Mouse (Mus musculus) ES-Bruce4 (cell line): ENCODE results near the gene Ptk6.

Experiments
- EP300 ChIP-seq: IDR thresholded peaks from 2 replicates; pipeline ENCODE4 v1.6.1; 2011; ENCODE audit warnings: low read depth, low read length; ENCODE audit not compliant: insufficient read depth
- POLR2A ChIP-seq: IDR thresholded peaks from one replicate; pipeline ENCODE4 v1.8.1; 2011; ENCODE audit warnings: low read length; ENCODE audit not compliant: insufficient read depth

- TF ChIP-seq POLR2A (no peak), EP300 (no peak)
Observed at GRCm38 (mm10) chr2:181234680-181235079, 32.1 kb upstream of the Ptk6 start.
